Mouse (Mus musculus): ENCODE results near the gene Pck2.

The Pck2 gene

DNA sequence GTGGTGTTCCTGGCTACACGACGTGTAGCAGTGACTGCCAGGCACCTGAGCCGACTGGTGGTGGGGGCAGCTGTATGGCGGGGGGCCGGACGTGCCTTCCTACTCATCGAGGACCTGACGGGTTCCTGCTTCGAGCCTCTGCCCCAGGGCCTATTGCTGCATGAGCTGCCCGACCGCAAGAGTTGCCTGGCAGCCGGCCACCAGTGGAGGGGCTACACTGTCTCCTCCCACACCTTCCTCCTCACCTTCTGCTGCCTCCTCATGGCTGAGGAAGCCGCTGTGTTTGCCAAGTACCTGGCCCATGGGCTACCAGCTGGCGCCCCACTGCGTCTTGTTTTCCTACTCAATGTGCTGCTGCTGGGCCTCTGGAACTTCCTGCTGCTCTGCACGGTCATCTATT lies 36.3 kb downstream of the Pck2 start:
- DNase-seq (ENCODE audit: low spot score): peak; percentile 60

DNA sequence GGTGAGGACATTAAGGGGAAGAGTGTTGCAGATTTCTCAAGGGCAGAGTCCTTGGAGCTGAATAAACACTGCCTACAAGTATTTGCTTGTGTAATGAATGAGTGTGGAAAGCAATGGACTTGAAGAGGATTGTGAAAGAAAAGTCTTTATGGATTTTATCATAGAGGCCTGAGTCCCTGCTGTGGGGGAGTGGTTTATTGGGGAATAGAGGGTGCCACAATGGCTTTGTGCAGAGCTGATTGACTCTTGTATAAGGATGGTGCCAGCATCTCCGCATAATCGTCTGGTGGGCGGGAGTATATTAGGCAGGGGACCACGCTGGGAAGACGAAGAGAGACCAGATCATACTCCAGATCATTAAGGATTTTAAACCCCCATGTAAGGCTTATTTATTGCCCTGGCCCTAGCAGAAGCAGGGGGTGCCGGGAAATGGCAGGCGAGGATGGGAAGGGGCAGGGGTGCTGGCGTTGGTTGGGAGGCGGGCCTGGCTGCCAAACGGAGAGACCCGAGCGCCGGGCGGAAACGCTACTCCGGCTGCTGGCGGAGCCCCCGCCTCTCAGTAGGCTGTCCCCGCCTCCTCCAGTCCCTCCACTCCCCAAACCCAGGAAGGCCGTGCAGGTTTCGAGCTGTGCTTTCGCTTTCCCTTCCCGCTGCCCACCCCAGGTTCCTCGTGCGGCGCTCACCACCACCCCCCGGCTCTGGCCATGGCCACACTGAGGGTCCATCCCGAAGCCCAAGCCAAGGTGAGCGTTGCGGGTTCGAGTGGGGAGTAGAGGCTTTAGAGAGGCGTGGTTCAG lies 38.0 kb downstream of the Pck2 start, which contains the start of gene Psme1:
TSS of gene Psme1 (plus strand) at position 253 of the 797 bp plus-strand sequence.
- peak; percentile 82 for DNase-seq (ENCODE audit: low spot score)

- peak; percentile 70 for DNase-seq (ENCODE audit: low spot score)
These were observed 38.7 kb downstream of the Pck2 start for GRCm38 (mm10) chr14:55578668-55579269.

GRCm38 (mm10) chr14:55579511-55580496 lies 39.7 kb downstream of the Pck2 start:
- DNase-seq (ENCODE audit: low spot score): no peak

GRCm38 (mm10) chr14:55580731-55581130 lies 40.7 kb downstream of the Pck2 start:
- DNase-seq (ENCODE audit: low spot score): no peak

GRCm38 (mm10) chr14:55581981-55582681 lies 42.1 kb downstream of the Pck2 start:
- DNase-seq (ENCODE audit: low spot score): no peak

DNA sequence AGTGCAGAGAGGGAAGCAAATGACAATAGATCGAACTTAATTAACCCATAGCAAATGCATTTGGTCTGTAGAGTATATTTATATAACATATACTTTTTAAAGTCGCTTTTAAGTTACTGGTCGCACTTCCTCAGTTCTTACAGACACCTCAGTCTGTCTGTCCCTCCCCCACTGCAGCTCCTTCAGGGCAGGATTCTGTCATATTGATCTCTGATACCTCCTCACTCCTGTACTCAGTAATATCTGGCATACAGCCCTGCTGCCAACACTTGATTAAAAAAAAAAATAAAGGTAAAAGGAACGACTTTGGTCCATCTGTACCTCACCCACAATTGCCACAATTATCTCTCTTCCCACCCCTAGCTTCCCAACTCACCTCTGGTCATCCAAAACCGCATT lies 44.2 kb downstream of the Pck2 start:
- no peak for DNase-seq (ENCODE audit: low spot score)

- DNase-seq (ENCODE audit: low spot score): peak; percentile 83
These were observed 44.9 kb downstream of the Pck2 start, which contains the start of gene Emc9 for GRCm38 (mm10) chr14:55584702-55585565. TSS of gene Emc9 (minus strand) at chr14:55585302.

- no peak for DNase-seq (ENCODE audit: low spot score)
These were observed 45.5 kb downstream of the Pck2 start for GRCm38 (mm10) chr14:55585566-55585960.

DNA sequence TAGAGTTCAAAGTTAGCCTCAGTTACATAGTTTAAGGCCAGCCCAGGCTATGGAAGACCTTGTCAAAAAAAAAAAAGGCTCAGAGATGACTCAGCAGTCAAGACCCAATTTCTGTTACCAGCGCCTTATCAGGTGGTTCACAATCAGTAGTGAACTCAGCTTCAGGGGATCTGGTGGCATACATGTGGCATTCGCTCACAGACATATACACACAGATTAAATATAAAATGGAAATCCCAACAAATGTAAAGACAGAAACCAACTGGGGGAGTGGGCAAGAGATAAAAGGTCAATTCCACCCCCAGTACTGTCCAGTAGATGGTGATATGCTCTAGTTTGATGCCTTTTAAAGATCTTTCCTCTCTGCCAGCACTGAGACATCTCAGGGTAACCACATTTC lies 46.1 kb downstream of the Pck2 start:
- no peak for DNase-seq (ENCODE audit: low spot score)

DNA sequence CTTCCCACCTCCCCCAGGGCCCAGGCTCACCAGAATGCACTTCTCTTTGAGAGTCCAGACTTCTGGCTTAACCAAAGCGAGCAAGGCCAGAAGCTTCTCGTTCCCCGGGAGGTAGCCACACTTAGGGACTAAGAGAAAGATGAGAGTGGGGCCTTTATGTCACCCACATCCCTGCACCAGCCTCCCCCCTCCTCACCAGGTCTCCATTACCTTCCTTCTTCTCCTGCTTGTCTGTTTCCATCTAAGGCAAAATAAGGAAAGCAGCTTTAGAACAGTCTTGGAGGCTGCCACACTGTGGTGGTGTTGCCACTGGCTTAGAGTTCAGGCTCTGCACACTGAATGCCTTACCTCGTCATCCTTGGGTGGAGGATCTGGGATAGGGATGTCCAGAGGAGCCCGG lies 49.2 kb downstream of the Pck2 start:
- no peak for DNase-seq (ENCODE audit: low spot score)

DNA sequence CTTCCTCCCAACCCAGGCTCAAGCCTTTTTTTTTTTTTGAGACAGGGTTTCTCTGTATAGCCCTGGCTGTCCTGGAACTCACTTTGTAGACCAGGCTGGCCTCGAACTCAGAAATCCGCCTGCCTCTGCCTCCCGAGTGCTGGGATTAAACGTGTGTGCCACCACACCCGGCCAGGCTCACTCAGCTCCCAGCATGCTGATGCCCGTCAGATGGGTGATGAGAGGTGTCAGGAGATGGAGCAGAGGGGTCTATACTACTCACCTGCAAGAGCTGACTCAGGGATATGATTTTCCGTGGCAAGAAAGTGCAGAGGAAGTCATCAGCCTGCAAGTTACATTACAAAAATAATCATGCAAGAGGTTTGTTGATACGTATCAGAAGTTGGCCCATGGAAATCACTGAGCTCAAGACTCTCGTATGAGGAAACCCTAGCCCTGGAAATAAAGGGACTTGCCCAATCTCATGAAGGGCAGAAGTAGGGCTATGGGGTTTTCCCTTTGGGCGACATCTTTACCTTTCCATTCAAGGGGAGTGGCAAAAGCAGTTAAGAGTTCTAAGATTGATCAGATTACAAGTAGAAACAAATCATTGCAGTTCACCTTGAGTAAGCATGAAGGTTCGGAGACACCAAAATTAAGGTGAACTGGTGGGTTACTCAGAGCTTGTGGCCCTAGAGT lies 49.8 kb downstream of the Pck2 start:
- DNase-seq (ENCODE audit: low spot score): no peak

- peak; percentile 93 for DNase-seq (ENCODE audit: low spot score)
These were observed 50.8 kb downstream of the Pck2 start, which contains the start of gene Psme2 for GRCm38 (mm10) chr14:55590748-55591330. TSS of gene Psme2 (minus strand) at chr14:55591113.

- DNase-seq (ENCODE audit: low spot score): peak; percentile 92
These were observed 51.3 kb downstream of the Pck2 start, which contains the start of gene Rnf31 for GRCm38 (mm10) chr14:55591331-55591891. TSS of gene Rnf31 (plus strand) at chr14:55591708.

DNA sequence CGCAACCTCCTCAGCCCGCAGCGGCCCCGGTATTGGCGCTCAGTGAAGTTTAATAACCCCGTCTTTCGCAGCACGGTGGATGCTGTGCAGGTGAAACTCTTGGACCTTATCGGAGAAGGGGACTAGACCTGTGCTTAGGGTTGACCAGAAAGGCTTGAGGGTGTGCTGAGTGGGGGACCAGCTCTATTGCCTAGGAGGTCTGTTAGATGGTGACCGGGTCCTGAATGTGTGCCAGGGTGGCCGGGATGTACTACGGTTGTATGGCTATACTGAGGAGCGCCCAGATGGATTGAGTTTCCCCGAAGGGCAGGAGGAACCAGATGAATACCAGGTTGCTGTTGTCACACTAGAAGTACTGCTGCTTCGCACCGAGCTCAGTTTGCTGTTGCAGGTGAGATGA lies 52.2 kb downstream of the Pck2 start:
- DNase-seq (ENCODE audit: low spot score): no peak

DNA sequence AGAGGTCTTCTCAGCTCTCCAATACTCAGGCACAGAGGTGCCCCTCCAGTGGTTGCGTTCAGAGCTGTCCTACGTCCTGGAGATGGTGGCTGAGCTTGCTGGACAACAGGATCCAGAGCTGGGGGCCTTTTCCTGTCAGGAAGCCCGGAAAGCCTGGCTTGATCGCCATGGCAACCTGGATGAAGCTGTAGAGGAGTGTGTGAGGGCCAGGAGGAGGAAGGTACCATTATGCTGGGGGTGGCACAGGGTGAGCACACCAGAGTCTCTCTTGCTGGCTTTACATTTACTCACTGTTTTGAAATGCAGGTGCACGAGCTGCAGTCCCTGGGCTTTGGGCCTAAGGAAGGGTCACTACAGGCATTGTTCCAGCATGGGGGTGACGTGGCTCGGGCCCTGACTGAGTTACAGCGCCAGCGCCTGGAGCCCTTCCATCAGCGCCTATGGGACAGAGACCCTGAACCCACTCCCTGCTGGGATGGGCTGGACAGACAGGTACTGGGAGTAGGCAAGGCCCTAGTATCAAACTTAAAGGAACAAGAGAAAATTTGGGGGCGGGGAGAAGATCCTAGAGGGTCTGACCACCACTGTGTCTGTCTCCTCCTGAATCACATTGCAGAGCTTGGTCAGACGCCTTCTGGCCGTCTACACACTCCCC lies 56.1 kb downstream of the Pck2 start:
- no peak for DNase-seq (ENCODE audit: low spot score)

DNA sequence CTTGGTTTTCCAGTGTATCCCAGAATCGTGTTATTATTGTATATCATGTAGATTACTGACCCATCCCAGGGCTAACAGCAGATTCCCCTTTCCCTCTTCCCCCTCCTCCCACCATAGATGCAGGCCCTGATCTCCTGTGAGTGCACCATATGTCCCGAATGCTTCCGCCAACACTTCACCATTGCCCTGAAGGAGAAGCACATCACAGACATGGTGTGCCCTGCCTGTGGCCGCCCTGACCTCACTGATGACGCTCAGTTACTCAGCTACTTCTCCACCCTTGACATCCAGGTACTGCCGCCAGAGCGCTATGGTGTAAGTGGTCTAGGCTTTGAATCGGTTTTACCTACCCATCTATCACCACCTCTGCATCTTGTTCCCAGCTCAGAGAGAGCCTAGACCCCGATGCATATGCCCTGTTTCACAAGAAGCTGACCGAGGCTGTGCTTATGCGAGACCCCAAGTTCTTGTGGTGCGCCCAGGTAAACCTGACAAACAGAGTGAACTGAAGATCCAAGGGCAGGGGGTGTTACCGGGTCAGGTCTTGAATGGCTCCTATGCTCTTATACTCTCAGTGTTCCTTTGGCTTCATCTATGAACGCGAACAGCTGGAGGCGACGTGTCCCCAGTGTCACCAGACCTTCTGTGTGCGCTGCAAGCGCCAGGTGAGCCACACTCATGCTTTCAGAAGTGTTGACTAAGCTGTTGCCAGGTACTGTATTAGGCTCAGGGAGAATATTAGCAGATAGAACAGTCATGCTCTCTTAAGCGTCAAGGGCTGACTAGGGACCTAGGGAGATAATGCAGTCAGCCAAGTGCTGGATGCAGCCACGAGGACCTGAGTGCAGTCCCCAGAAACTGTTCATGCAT lies 58.7 kb downstream of the Pck2 start:
- DNase-seq (ENCODE audit: low spot score): no peak
